Mouse (Mus musculus) heart, adult 2 months (tissue): Measurements from ENCODE around the gene Camta1.

Source experiments
- CTCF ChIP-seq: fragments of 200-600 bp; IDR thresholded peaks from 2 replicates; pipeline ENCODE4 v1.8.1; 2022; ENCODE audit warnings: antibody characterized with exemption, mild to moderate bottlenecking, moderate library complexity
- POLR2A ChIP-seq: fragments of 200-500 bp; IDR thresholded peaks from 2 replicates; pipeline ENCODE4 v1.6.1; 2011; ENCODE audit warnings: mild to moderate bottlenecking, low read depth, low read length, control low read depth; ENCODE audit not compliant: insufficient read depth

GRCm38 (mm10) chr4:151282103-151282502 lies 579.6 kb downstream of the Camta1 start:
- no peak for TF ChIP-seq CTCF
- no peak for TF ChIP-seq POLR2A
